Mouse (Mus musculus) kidney, embryonic 16.5 days (tissue): ENCODE results near the gene Coasy. TPM values are rescaled to one million over a fixed set of nuclear protein-coding genes. Genes with fewer than 3 reads are reported as not detected.
"Not testable (repeated sequence)": the region's sequence is repeated elsewhere in the genome, so short reads cannot be mapped to it uniquely, and the experiment has no call there.

ENCODE experiments used
- ATAC-seq: fragments of 200-750 bp; cut with Nextera tagmentation; 2 replicates; pipeline ENCODE4 v1.8.0; 2017; ENCODE audit warnings: moderate TSS enrichment; ENCODE audit not compliant: low FRiP score, low TSS enrichment
- H3K27ac ChIP-seq: fragments of 300-500 bp; sonication (generic); 2 replicates; pipeline ENCODE4 v1.5.1; 2014; ENCODE audit warnings: low read length
- H3K27me3 ChIP-seq: fragments of 300-500 bp; sonication (generic); 2 replicates; pipeline ENCODE4 v1.6.1; 2014; ENCODE audit warnings: low read length, control low read depth, mixed read lengths; ENCODE audit not compliant: insufficient read depth
- H3K36me3 ChIP-seq: fragments of 300-500 bp; sonication (generic); 2 replicates; pipeline ENCODE4 v1.6.1; 2014; ENCODE audit warnings: low read length, control low read depth, mixed read lengths; ENCODE audit not compliant: insufficient read depth
- H3K4me1 ChIP-seq: fragments of 300-500 bp; sonication (generic); 2 replicates; pipeline ENCODE4 v1.6.1; 2014; ENCODE audit warnings: low read length, control low read depth, mixed read lengths; ENCODE audit not compliant: insufficient read depth
- H3K4me2 ChIP-seq: fragments of 300-500 bp; sonication (generic); replicated peaks from 2 replicates; pipeline ENCODE4 v1.6.1; 2014; ENCODE audit warnings: low read depth, low read length
- H3K4me3 ChIP-seq: fragments of 300-500 bp; sonication (generic); 2 replicates; pipeline ENCODE4 v1.5.1; 2014; ENCODE audit warnings: mild to moderate bottlenecking, low read length
- H3K9ac ChIP-seq: fragments of 300-500 bp; sonication (generic); replicated peaks from 2 replicates; pipeline ENCODE4 v1.6.1; 2014; ENCODE audit warnings: low read length
- H3K9me3 ChIP-seq: fragments of 300-500 bp; sonication (generic); 2 replicates; pipeline ENCODE4 v1.6.1; 2016; ENCODE audit warnings: low read length, control low read depth
- WGBS: fragments of 180-500 bp; shearing (Covaris S2); extraction: QIAGEN DNeasy Blood & Tissue Kit; methylation state at CpG from one replicate; pipeline ENCODE4 v1.1.7; 2014; 5-methylcytosine and 5-hydroxymethylcytosine counted together
- polyA plus RNA-seq: library from polyadenylated mRNA; unstranded; fragments of >200 nt; fragmentation: Nextera tagmentation; extraction: Ambion mirVana; gene quantifications from 2 replicates; pipeline ENCODE4 v1.2.1, GENCODE M21; 2015

Coasy gene
- polyA plus RNA-seq, 1 experiment from 2014 or later = 57.9 TPM

DNA sequence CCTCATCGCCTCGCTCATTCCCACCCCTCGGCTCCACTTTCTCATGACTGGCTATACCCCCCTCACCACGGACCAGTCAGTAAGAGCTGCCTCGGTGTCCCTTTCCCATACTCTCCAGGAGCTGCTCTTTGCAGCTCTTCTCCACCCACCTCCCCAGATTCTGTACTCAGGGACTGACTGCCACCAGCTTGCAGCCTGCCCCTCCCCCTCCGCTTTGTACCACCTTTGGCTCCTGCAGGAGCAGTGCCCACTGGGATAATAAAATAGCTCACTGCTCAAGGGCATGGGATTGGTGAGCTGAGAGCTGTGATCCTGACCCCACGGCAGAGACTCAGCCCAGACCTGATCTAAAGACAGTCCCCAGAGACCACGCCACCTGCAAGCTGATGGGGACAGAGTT lies 42.1 kb downstream of the Coasy start:
- not testable (repeated sequence) for H3K9ac ChIP-seq, H3K4me3 ChIP-seq, H3K4me2 ChIP-seq, ATAC-seq, H3K27ac ChIP-seq, H3K27me3 ChIP-seq, H3K9me3 ChIP-seq
- 93% methylated on average over 8 of the region's 8 CpGs for WGBS
- H3K4me1 ChIP-seq = peaks cover 13% of the 10 kb centered on the region
- peaks cover 30% of the 10 kb centered on the region for H3K36me3 ChIP-seq

DNA sequence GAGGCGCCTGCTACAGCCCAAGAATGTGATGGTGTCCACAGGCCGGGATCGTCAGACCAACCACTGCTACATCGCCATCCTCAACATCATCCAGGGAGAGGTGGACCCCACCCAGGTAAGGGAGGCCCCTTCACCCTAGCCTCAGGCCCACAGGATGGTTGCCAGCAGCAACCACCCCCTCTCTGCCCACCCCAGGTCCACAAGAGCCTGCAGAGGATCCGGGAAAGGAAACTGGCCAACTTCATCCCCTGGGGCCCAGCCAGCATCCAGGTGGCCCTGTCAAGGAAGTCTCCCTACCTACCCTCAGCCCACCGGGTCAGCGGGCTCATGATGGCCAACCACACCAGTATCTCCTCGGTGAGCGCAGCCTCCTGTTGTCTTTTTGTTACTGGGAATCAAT lies 42.6 kb downstream of the Coasy start:
- WGBS = over 99% methylated on average over 7 of the region's 9 CpGs
- H3K4me1 ChIP-seq = peaks cover 14% of the 10 kb centered on the region

DNA sequence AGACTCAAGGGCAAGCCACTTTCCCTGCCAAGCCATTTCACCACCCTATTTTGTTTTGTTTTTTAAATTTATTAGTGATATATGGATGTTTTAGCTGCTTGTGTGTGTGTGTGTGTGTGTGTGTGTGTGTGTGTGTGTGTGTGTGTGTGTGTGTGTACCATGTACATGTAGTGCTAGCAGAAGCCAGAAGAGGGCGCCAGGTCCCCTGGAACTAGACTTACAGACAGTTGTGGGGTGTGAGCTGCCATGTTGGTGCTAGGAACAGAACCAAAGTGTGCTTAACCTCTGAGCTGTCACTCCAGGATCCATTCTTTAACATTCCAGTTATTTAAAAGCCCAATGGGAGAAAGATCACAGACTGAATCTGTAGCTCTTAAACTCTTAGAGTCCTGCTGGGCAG lies 44.7 kb downstream of the Coasy start:
- ATAC-seq = no peak
- peaks cover 2% of the 10 kb centered on the region; the same call in 1 of the 2 replicates for H3K4me1 ChIP-seq
- H3K9me3 ChIP-seq = peaks cover 11% of the 10 kb centered on the region
- no peak overlapping the region for H3K4me2 ChIP-seq
- H3K36me3 ChIP-seq = peaks cover 30% of the 10 kb centered on the region
- H3K27ac ChIP-seq = no peak overlapping the region
- WGBS = 94% methylated on average over 1 of the region's 1 CpGs
- no peak overlapping the region for H3K4me3 ChIP-seq
- H3K27me3 ChIP-seq = no peaks in the 10 kb centered on the region
- no peak overlapping the region for H3K9ac ChIP-seq

More for the DNA sequence above, 42.6 kb downstream of the Coasy start:
- ATAC-seq, H3K27ac ChIP-seq, H3K9me3 ChIP-seq, H3K4me3 ChIP-seq, H3K27me3 ChIP-seq, H3K4me2 ChIP-seq, H3K9ac ChIP-seq: not testable (repeated sequence)
- H3K36me3 ChIP-seq = peaks cover 30% of the 10 kb centered on the region

DNA sequence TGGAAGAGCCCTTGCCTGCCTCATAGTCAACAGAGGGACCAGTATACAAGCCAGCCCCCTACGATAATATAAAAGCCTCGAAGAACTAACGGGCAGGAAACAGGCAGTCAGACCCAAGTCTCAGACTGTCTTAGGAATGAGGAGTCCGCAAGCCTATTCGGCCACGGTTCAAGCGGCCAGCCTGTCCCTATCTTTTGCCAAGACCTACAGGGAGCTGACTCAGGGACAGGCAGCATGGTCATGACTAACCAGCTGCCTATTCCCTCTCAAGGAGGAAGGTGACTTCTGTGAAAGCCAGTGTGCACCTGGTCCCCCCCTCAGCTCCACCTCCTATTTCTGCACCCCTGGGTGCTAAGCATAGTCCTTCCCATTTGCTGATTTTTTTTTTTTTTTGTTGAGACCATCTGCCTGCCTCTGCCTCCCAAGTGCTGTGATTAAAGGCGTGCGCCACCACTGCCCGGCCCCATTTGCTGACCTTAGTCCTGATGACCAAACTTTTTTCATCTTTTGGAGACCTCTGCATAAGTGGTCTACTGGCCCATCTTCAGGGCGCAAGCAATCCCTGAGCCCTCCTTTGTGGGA lies 46.7 kb downstream of the Coasy start:
- ATAC-seq = no peak
- no peak overlapping the region for H3K4me2 ChIP-seq
- peaks cover 2% of the 10 kb centered on the region; the same call in 1 of the 2 replicates for H3K4me1 ChIP-seq
- H3K27me3 ChIP-seq = no peaks in the 10 kb centered on the region
- H3K4me3 ChIP-seq = no peak overlapping the region
- 80% methylated on average over 11 of the region's 11 CpGs for WGBS
- H3K9ac ChIP-seq = no peak overlapping the region
- peaks cover 11% of the 10 kb centered on the region for H3K9me3 ChIP-seq
- peaks cover 15% of the 10 kb centered on the region for H3K36me3 ChIP-seq
- H3K27ac ChIP-seq = no peak overlapping the region

DNA sequence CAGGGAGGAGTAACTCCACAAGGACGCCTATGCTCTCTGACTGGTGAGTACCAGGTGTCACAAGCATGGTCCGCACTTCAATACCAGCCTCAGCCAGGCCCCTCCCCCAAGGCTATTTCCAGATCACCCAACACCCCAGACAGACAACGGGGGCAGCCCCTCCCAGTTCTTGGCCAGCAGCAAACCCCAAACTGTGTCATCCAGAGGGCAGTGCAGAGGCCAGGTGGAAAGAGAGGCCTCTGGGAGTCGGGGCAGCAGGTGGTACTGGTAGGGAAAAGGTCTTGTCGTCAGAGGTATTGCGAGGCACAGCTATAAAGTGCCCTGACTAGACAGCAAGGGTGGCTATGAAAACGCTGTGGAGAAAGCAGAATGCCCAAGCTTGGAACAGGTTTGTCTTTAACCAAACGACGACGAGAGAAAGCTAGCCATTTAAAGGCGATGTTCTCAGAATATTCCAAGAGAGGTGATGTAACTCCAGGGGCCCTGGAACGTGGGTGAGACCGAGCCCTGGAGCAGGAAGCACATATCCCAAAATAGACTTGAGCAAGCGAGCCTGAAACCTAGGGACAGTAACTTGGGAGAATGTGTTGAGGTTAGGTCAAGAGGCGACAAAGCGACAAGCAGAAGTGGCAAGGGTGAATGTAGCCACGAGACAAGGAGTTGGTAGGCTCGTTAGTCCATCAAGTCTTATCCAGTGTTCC lies 47.8 kb downstream of the Coasy start:
- Histone ChIP-seq H3K4me1 (peaks cover 6% of the 10 kb centered on the region; the same call in 1 of the 2 replicates), H3K9me3 (peaks cover 11% of the 10 kb centered on the region), H3K9ac (no peak overlapping the region), H3K4me2 (no peak overlapping the region), H3K36me3 (peaks cover 14% of the 10 kb centered on the region), H3K27me3 (no peaks in the 10 kb centered on the region), H3K27ac (no peak overlapping the region), H3K4me3 (no peak overlapping the region)
- WGBS = 39% methylated on average over 18 of the region's 18 CpGs
- ATAC-seq = no peak

DNA sequence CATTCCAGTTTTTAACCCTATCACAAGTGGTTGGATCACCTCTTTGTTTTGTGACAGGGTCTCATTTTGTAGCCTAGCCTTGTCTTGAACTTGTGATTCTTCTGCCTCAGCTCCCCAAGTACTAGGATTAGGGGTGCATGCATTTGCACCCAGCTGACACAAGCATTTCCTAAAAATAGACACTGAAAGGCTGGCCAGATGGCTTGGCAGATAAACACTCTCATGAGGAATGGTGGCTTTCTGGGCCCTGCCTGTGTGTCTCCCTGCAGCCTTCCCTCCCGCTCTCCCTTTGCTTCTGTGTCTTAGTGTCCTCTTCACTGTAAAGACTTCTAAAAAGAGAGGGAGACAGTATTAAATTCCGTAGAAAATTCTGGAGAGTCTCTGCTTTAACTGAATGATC lies 48.8 kb downstream of the Coasy start:
- no peak overlapping the region for H3K27ac ChIP-seq
- peaks cover 11% of the 10 kb centered on the region for H3K9me3 ChIP-seq
- H3K9ac ChIP-seq = no peak overlapping the region
- ATAC-seq = no peak
- no peak overlapping the region for H3K4me3 ChIP-seq
- H3K4me2 ChIP-seq = no peak overlapping the region
- H3K4me1 ChIP-seq = peaks cover 6% of the 10 kb centered on the region; the same call in 1 of the 2 replicates
- H3K36me3 ChIP-seq = peaks cover 7% of the 10 kb centered on the region
- 94% methylated on average over 2 of the region's 2 CpGs for WGBS
- no peaks in the 10 kb centered on the region for H3K27me3 ChIP-seq

DNA sequence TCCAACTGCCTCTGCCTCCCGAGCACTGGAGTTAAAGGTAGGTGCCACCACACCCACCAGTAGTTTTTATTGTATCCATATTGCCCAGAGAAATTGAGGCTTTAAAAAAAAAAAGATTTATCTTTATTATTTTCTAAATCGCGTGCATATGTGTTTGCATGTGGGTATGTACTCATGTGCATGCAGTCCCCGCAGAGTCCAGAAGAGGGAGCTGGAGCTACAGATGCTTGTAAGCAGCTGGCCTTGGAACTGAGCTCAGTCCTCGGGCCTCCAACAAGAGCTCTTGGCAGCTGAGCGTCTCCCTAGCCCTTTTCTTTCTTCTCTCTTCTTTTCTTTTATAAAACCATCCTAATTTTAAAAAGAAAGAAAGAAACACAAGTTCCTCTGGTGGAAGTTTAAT lies 49.3 kb downstream of the Coasy start:
- no peaks in the 10 kb centered on the region for H3K27me3 ChIP-seq
- H3K27ac ChIP-seq = no peak overlapping the region
- no peak overlapping the region for H3K9ac ChIP-seq
- H3K9me3 ChIP-seq = peaks cover 8% of the 10 kb centered on the region
- H3K4me1 ChIP-seq = peaks cover 6% of the 10 kb centered on the region; the same call in 1 of the 2 replicates
- no peak overlapping the region for H3K4me3 ChIP-seq
- WGBS = 90% methylated on average over 6 of the region's 6 CpGs
- ATAC-seq = no peak
- no peak overlapping the region for H3K4me2 ChIP-seq
- H3K36me3 ChIP-seq = peaks cover 2% of the 10 kb centered on the region

DNA sequence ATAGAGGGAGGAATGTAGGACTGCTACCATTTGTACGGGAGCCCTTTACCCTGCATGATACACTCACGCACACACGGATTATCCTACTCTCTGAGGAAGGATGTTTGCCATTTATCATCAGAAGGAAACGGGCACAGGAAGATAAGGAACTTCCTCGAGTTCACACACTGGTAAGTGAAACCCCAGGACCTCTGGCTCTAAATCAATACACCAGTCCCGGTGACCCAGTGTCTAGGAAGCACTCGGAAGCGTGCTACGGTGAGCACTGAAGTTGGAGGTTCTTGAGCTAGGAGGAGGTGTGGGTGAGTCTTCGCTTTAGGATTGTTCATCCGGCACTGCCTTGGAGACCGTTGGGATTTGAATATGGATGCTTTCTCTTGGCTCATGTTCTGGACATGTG lies 50.7 kb downstream of the Coasy start:
- no peak overlapping the region for H3K4me2 ChIP-seq
- no peak for ATAC-seq
- peaks cover 4% of the 10 kb centered on the region for H3K9me3 ChIP-seq
- H3K4me3 ChIP-seq = no peak overlapping the region
- H3K27me3 ChIP-seq = no peaks in the 10 kb centered on the region
- 55% methylated on average over 12 of the region's 12 CpGs for WGBS
- H3K9ac ChIP-seq = no peak overlapping the region
- no peak overlapping the region for H3K27ac ChIP-seq
- H3K4me1 ChIP-seq = peaks cover 6% of the 10 kb centered on the region; the same call in 1 of the 2 replicates
- H3K36me3 ChIP-seq = no peaks in the 10 kb centered on the region

DNA sequence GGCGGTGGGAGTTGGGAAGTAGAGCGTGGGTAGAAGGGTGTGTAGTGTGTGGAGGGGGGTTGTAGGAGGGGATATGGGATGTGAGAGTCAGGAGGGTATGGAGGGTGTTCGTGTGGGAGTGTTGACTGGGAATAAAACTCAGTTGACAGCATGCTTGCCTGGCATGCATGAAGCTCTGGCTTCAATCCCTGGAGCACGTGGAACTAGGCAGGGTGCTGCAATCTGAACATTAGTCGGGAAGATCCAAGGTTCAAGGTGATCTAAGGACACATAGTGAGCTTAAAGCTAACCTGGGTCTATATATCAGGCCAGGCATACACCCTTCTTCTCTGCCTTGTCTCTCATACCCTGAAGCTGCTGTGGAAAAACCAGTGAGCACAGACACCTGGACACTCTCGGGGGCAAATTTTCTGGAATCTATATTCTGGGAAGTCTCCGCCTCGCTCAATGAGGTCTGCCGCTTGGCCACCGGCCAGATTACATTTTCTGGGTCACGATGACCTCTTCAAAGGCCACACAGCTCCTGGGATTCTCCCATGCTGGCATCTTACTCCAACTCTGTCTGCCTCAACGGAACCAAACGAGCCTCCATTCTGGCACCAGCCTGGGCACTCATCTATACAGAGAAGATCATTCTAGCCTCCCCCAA lies 52.0 kb downstream of the Coasy start:
- Histone ChIP-seq H3K4me1 (peaks cover 15% of the 10 kb centered on the region; the same call in 1 of the 2 replicates), H3K36me3 (no peaks in the 10 kb centered on the region), H3K9me3 (peaks cover 4% of the 10 kb centered on the region), H3K4me2 (no peak overlapping the region), H3K27me3 (no peaks in the 10 kb centered on the region), H3K9ac (no peak overlapping the region), H3K27ac (no peak overlapping the region), H3K4me3 (no peak overlapping the region)
- no peak for ATAC-seq
- 60% methylated on average over 13 of the region's 13 CpGs for WGBS
